Mouse (Mus musculus): ENCODE measurements around the gene As3mt. TPM values are rescaled to one million over a fixed set of nuclear protein-coding genes. Genes with fewer than 3 reads are reported as not detected.
A peak's percentile ranks its signal among the peaks of the same experiment; 100 is the strongest.

Gene As3mt
- polyA plus RNA-seq, 1 experiment from 2014 or later = 35.2 TPM

DNA sequence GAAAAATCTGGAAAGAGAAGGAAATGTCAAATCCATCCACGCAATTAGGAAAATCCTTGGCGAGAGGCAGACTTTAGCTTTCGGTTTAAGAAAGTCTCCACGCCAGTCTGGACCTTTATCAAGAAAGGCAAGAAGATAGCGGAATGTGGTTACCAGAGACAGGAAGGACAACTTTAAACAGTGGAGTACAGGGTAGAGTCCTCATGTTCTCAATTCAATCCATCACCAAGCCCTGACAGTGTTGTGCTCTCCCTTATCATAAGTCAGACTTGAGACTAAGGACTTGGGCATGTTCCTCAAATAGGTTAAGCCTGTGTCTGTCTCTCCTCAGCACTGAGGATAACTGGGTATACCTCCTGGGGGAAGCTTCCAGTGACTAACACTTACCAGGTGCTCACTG lies 37.5 kb upstream of the As3mt start:
- H3K27me3 ChIP-seq (ENCODE audit: control insufficient read depth, insufficient read depth, low read length) = no peaks in the 10 kb centered on the region
- H3K36me3 ChIP-seq (ENCODE audit: control insufficient read depth, insufficient read depth, low read length) = no peaks in the 10 kb centered on the region
- H3K9me3 ChIP-seq (ENCODE audit: control insufficient read depth, low read length) = no peaks in the 10 kb centered on the region
- H3K4me3 ChIP-seq (ENCODE audit: low read depth, low read length) = no peak overlapping the region
- WGBS = 88% methylated on average over 5 of the region's 5 CpGs
- DNase-seq (ENCODE audit: low spot score) = no peak
- no peak overlapping the region for H3K9ac ChIP-seq (ENCODE audit: low read length)
- H3K4me1 ChIP-seq (ENCODE audit: control insufficient read depth, insufficient read depth, low read length) = no peaks in the 10 kb centered on the region; the same call in 1 of the 2 replicates
- H3K27ac ChIP-seq (ENCODE audit: low read depth, low read length) = no peak overlapping the region
- ATAC-seq (ENCODE audit: insufficient read depth, low FRiP score, low TSS enrichment) = no peak
- H3K4me2 ChIP-seq (ENCODE audit: low read depth) = no peak overlapping the region

DNA sequence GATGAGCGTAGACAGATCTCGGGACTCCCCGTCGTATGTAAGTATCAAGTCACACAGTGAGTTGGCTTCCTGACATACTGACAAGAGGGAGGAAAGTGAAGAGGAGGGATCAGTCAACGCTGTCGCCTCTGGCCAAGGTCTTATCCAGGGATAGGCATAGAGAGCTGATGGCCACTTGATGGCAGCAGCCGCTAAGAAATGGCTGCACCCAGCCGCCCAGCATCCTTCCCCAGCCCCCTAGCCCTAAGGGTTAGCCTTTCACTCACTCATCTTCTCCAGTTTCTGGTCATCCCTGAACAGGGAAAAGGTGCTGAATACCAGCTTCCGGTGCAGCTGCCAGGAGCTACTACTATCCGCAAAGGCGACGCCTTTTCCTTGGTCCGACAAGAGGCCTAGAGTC lies 36.6 kb upstream of the As3mt start:
- no peaks in the 10 kb centered on the region for H3K36me3 ChIP-seq (ENCODE audit: control insufficient read depth, insufficient read depth, low read length)
- H3K9ac ChIP-seq (ENCODE audit: low read length) = no peak overlapping the region
- 35% methylated on average over 13 of the region's 13 CpGs for WGBS
- H3K27ac ChIP-seq (ENCODE audit: low read depth, low read length) = no peak overlapping the region
- H3K4me3 ChIP-seq (ENCODE audit: low read depth, low read length) = no peak overlapping the region
- H3K4me1 ChIP-seq (ENCODE audit: control insufficient read depth, insufficient read depth, low read length) = no peaks in the 10 kb centered on the region; the same call in 1 of the 2 replicates
- H3K9me3 ChIP-seq (ENCODE audit: control insufficient read depth, low read length) = no peaks in the 10 kb centered on the region
- DNase-seq (ENCODE audit: low spot score) = peak; percentile 72
- H3K27me3 ChIP-seq (ENCODE audit: control insufficient read depth, insufficient read depth, low read length) = no peaks in the 10 kb centered on the region
- no peak overlapping the region for H3K4me2 ChIP-seq (ENCODE audit: low read depth)
- ATAC-seq (ENCODE audit: insufficient read depth, low FRiP score, low TSS enrichment) = no peak

DNA sequence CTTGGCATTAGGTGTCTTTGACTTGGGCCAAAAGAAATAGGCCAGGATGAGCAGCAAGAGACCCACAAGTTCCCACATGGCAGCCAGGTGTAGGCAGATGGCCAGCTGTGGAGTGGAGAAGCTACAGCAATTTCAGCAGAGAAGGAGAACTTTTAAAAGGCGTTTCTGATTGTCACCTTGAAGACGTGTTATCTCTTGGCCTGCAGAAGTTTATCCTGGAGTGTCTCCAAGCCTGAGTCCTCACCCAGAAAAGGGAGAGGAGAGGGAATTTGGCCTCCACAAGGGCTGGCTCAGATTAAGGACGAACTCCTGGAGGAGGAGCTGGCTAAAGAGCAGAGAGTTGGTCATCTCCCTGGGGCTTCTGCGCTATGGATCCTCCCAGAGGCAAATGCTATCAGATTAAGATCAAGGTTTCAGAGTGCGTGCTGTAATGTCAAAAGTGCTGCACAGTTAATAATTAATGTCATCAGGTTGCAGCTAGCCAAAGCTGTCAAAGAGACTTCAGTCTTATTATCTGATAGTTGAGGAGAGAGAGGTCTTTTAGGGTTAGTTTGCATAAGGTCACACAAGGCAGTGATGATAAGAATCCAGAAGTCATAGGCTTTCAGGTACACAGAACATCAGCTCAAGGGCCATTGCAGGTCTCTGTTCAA lies 34.4 kb upstream of the As3mt start, which contains the start of gene Cyp17a1:
TSS of gene Cyp17a1 (minus strand) at position 407 of the 653 bp plus-strand sequence.
- no peak for DNase-seq (ENCODE audit: low spot score)
- no peak within 1 kb of the TSS for H3K9ac ChIP-seq (ENCODE audit: low read length)
- WGBS = 69% methylated on average over 5 of the region's 5 CpGs
- H3K9me3 ChIP-seq (ENCODE audit: control insufficient read depth, low read length) = no peaks in the 10 kb centered on the region
- H3K4me2 ChIP-seq (ENCODE audit: low read depth) = no peak within 1 kb of the TSS
- no peaks in the 10 kb centered on the region for H3K27me3 ChIP-seq (ENCODE audit: control insufficient read depth, insufficient read depth, low read length)
- no peaks in the 10 kb centered on the region for H3K4me1 ChIP-seq (ENCODE audit: control insufficient read depth, insufficient read depth, low read length)
- H3K36me3 ChIP-seq (ENCODE audit: control insufficient read depth, insufficient read depth, low read length) = no peaks in the 10 kb centered on the region
- no peak for ATAC-seq (ENCODE audit: insufficient read depth, low FRiP score, low TSS enrichment)
- H3K4me3 ChIP-seq (ENCODE audit: low read depth, low read length) = no peak within 1 kb of the TSS
- H3K27ac ChIP-seq (ENCODE audit: low read depth, low read length) = no peak within 1 kb of the TSS

DNA sequence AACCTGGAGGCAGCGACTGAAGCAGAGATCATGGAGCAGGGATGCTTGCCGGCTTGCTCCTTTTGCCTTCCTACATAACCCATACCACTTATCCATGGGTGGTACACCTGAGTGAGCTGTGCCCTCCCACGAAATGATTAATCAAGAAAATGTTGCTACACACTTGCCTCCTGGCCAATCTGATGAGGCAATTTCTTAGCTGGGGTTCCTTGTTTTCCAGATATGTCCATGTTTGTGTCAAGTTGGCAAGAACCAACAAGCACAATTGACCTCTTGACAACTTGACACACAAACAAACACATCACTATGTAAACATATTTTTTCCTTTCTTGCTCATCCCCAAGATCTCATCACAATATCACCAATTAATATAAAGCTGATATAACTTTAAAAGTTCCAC lies 31.6 kb upstream of the As3mt start:
- H3K4me1 ChIP-seq (ENCODE audit: control insufficient read depth, insufficient read depth, low read length) = no peaks in the 10 kb centered on the region
- H3K36me3 ChIP-seq (ENCODE audit: control insufficient read depth, insufficient read depth, low read length) = no peaks in the 10 kb centered on the region
- H3K27me3 ChIP-seq (ENCODE audit: control insufficient read depth, insufficient read depth, low read length) = no peaks in the 10 kb centered on the region
- H3K4me3 ChIP-seq (ENCODE audit: low read depth, low read length) = no peak overlapping the region
- 81% methylated on average over 3 of the region's 3 CpGs for WGBS
- H3K9ac ChIP-seq (ENCODE audit: low read length) = no peak overlapping the region
- H3K9me3 ChIP-seq (ENCODE audit: control insufficient read depth, low read length) = no peaks in the 10 kb centered on the region
- DNase-seq (ENCODE audit: low spot score) (no peak), ATAC-seq (ENCODE audit: insufficient read depth, low FRiP score, low TSS enrichment) (no peak)
- no peak overlapping the region for H3K4me2 ChIP-seq (ENCODE audit: low read depth)
- no peak overlapping the region for H3K27ac ChIP-seq (ENCODE audit: low read depth, low read length)

DNA sequence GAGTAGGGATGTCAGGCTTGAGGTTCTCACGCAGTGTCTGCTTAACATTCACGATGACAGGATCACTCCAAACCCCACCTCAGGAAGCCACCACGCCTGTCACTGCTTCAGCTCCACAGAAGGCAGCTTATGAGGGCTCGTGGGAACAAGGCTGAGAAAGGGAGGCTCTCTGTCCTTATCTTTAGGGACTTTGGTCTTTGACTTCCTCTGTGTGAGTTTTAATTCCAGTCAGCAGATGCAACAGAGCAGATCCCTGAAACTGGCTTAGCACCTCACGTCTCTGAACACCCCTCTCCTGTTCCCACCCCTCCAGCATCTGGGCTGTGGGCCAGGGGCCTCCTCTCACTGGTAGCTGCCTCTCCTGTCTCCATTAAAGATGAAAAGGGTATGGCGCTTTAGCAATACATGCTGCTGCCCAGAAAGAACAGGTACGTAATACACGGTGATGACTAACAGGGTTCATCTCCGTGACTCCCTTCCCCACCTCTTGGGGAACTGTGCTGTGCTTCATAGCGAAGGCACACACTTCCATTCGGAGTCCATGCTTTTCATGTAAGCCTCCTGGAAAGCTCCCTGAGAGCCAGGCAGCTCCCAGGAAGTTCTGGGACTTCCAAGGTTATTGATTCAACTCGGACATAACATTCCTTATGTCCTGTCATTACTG lies 27.4 kb upstream of the As3mt start:
- no peak for DNase-seq (ENCODE audit: low spot score)
- WGBS = 77% methylated on average over 12 of the region's 12 CpGs
- Histone ChIP-seq H3K36me3 (ENCODE audit: control insufficient read depth, insufficient read depth, low read length) (no peaks in the 10 kb centered on the region), H3K4me2 (ENCODE audit: low read depth) (no peak overlapping the region), H3K27ac (ENCODE audit: low read depth, low read length) (no peak overlapping the region), H3K27me3 (ENCODE audit: control insufficient read depth, insufficient read depth, low read length) (no peaks in the 10 kb centered on the region), H3K4me3 (ENCODE audit: low read depth, low read length) (no peak overlapping the region), H3K9me3 (ENCODE audit: control insufficient read depth, low read length) (no peaks in the 10 kb centered on the region), H3K9ac (ENCODE audit: low read length) (no peak overlapping the region), H3K4me1 (ENCODE audit: control insufficient read depth, insufficient read depth, low read length) (no peaks in the 10 kb centered on the region)
- no peak for ATAC-seq (ENCODE audit: insufficient read depth, low FRiP score, low TSS enrichment)

DNA sequence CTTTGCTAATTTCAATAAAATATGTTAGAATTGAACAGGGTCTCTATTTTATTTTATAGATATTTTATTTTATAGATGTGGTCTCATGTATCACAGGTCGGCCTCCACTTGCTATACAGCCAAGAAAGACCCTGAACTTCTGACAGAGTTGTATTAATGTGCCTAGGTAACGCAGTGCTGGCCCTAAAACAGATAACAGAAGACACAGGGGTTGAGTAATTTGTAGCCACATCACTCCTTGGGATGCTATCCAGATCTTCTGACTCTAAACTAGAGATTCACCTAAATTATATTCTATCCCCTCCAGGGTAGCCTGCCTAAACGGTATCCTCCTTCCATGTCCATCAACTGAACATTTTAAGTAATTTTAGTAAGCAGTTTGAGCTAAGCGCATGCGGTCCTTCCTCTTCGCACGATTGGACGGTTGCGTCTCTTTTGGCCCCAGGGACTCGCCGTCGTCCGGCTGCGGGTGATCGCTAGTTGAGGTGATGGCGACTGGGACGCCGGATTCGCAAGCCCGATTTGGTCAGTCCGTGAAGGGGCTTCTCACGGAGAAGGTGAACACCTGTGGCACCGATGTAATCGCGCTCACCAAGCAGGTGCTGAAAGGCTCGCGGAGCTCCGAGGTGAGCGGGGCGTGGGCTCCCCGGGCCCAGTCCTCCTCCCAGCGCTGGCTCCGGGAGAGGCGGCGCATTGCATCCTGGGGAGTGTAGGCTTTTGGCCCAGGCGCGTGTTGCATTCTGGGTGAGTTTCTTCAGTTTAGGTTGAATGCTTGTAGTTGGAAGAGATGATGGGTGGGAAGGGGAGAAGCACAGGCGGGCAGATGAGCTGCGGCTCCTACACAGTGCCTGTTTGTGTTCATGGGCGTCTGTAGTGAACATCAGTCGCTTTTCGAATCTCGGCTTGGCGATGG lies 17.5 kb upstream of the As3mt start, which contains the start of gene Borcs7:
TSS of gene Borcs7 (plus strand) at position 447 of the 913 bp plus-strand sequence.
- 2% methylated on average over 44 of the region's 44 CpGs for WGBS
- DNase-seq (ENCODE audit: low spot score) (peak; percentile 88), ATAC-seq (ENCODE audit: insufficient read depth, low FRiP score, low TSS enrichment) (peak; percentile 93)
- peaks cover 5% of the 10 kb centered on the region; the same call in 1 of the 2 replicates for H3K4me1 ChIP-seq (ENCODE audit: control insufficient read depth, insufficient read depth, low read length)
- H3K9ac ChIP-seq (ENCODE audit: low read length) = peak within 1 kb of the TSS; percentile 85
- no peaks in the 10 kb centered on the region for H3K9me3 ChIP-seq (ENCODE audit: control insufficient read depth, low read length)
- peak within 1 kb of the TSS; percentile 60 for H3K4me2 ChIP-seq (ENCODE audit: low read depth)
- no peaks in the 10 kb centered on the region for H3K36me3 ChIP-seq (ENCODE audit: control insufficient read depth, insufficient read depth, low read length)
- peak within 1 kb of the TSS; percentile 68 for H3K4me3 ChIP-seq (ENCODE audit: low read depth, low read length)
- H3K27me3 ChIP-seq (ENCODE audit: control insufficient read depth, insufficient read depth, low read length) = no peaks in the 10 kb centered on the region
- H3K27ac ChIP-seq (ENCODE audit: low read depth, low read length) = no peak within 1 kb of the TSS

DNA sequence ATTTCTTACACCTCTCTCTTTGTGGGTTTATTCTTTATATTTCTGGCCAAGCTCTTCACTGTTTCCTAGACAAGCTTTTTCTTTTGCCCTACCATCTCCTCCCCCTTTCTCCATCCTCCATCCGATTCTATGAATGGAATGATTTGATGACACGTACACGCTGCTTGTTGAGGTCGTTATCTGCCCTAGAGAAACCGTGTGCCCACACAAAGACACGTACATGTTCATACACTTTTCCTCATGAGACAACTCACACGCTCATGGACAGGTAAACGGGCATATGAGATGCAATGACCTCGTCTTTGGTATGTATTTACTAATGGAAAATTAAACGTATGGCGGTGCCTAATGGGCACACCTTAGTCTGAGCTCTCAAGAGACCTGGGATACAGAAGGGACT lies 16.9 kb upstream of the As3mt start:
- H3K36me3 ChIP-seq (ENCODE audit: control insufficient read depth, insufficient read depth, low read length) = no peaks in the 10 kb centered on the region
- H3K9ac ChIP-seq (ENCODE audit: low read length) = peak overlapping the region; percentile 85
- no peaks in the 10 kb centered on the region for H3K27me3 ChIP-seq (ENCODE audit: control insufficient read depth, insufficient read depth, low read length)
- peak; percentile 27; the same call in 1 of the 2 replicates for ATAC-seq (ENCODE audit: insufficient read depth, low FRiP score, low TSS enrichment)
- no peak for DNase-seq (ENCODE audit: low spot score)
- H3K9me3 ChIP-seq (ENCODE audit: control insufficient read depth, low read length) = no peaks in the 10 kb centered on the region
- peak overlapping the region; percentile 60 for H3K4me2 ChIP-seq (ENCODE audit: low read depth)
- peak overlapping the region; percentile 68 for H3K4me3 ChIP-seq (ENCODE audit: low read depth, low read length)
- peaks cover 5% of the 10 kb centered on the region; the same call in 1 of the 2 replicates for H3K4me1 ChIP-seq (ENCODE audit: control insufficient read depth, insufficient read depth, low read length)
- WGBS = 80% methylated on average over 11 of the region's 11 CpGs
- H3K27ac ChIP-seq (ENCODE audit: low read depth, low read length) = no peak overlapping the region

DNA sequence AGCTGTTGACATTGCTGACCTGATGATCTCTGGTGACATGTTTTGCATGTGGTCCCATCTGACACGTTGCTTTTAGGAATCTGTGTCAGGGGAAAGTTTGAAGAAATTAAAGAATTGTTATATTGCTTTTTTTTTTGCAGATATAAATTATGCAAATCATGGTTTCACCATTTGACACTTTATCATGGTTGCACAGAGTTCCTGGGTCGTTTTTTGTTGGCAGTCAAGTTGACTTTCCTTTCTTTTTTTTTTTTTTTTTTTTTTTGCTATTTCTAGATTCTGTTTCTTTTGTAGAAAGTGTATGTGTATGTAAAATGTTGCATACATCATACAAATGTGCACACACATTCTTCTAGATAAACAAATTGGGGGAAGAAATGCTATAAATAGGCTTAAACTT lies 16.2 kb upstream of the As3mt start:
- peaks cover 5% of the 10 kb centered on the region; the same call in 1 of the 2 replicates for H3K4me1 ChIP-seq (ENCODE audit: control insufficient read depth, insufficient read depth, low read length)
- H3K9ac ChIP-seq (ENCODE audit: low read length) = no peak overlapping the region
- DNase-seq (ENCODE audit: low spot score) = no peak
- no peak for ATAC-seq (ENCODE audit: insufficient read depth, low FRiP score, low TSS enrichment)
- no peak overlapping the region for H3K4me3 ChIP-seq (ENCODE audit: low read depth, low read length)
- H3K27me3 ChIP-seq (ENCODE audit: control insufficient read depth, insufficient read depth, low read length) = no peaks in the 10 kb centered on the region
- H3K9me3 ChIP-seq (ENCODE audit: control insufficient read depth, low read length) = no peaks in the 10 kb centered on the region
- H3K36me3 ChIP-seq (ENCODE audit: control insufficient read depth, insufficient read depth, low read length) = no peaks in the 10 kb centered on the region
- H3K4me2 ChIP-seq (ENCODE audit: low read depth) = no peak overlapping the region
- no peak overlapping the region for H3K27ac ChIP-seq (ENCODE audit: low read depth, low read length)
- 81% methylated on average over 2 of the region's 2 CpGs for WGBS

Data from neural tube, embryonic 11.5 days (tissue).